Mouse (Mus musculus) kidney, embryonic 14.5 days (tissue): ENCODE data around the gene Sult2b1. TPM values are rescaled to one million over a fixed set of nuclear protein-coding genes. Genes with fewer than 3 reads are reported as not detected.

Experiments
- ATAC-seq: fragments of 200-750 bp; cut with Nextera tagmentation; 2 replicates; pipeline ENCODE4 v1.8.0; 2017; ENCODE audit warnings: moderate number of reproducible peaks, mild to moderate bottlenecking, moderate TSS enrichment, moderate library complexity; ENCODE audit not compliant: low FRiP score, low TSS enrichment
- H3K27ac ChIP-seq: fragments of 300-500 bp; sonication (generic); 2 replicates; pipeline ENCODE4 v1.5.1; 2014; ENCODE audit warnings: low read depth, mild to moderate bottlenecking, low read length, moderate library complexity, mixed read lengths
- H3K27me3 ChIP-seq: fragments of 300-500 bp; sonication (generic); 2 replicates; pipeline ENCODE4 v1.6.1; 2014; ENCODE audit warnings: mild to moderate bottlenecking, low read length; ENCODE audit not compliant: control insufficient read depth, insufficient read depth
- H3K36me3 ChIP-seq: fragments of 300-500 bp; sonication (generic); 2 replicates; pipeline ENCODE4 v1.6.1; 2014; ENCODE audit warnings: low read length, mixed read lengths; ENCODE audit not compliant: control insufficient read depth, insufficient read depth
- H3K4me1 ChIP-seq: fragments of 300-500 bp; sonication (generic); 2 replicates; pipeline ENCODE4 v1.6.1; 2014; ENCODE audit warnings: low read length, mixed read lengths; ENCODE audit not compliant: control insufficient read depth, insufficient read depth
- H3K4me2 ChIP-seq: fragments of 300-500 bp; sonication (generic); replicated peaks from 2 replicates; pipeline ENCODE4 v1.6.1; 2014; ENCODE audit warnings: low read depth, mild to moderate bottlenecking, low read length
- H3K4me3 ChIP-seq: fragments of 300-500 bp; sonication (generic); 2 replicates; pipeline ENCODE4 v1.5.1; 2014; ENCODE audit warnings: mild to moderate bottlenecking, low read length
- H3K9ac ChIP-seq: fragments of 300-500 bp; sonication (generic); 2 replicates; pipeline ENCODE4 v1.6.1; 2014; ENCODE audit warnings: low read depth, mild to moderate bottlenecking, low read length, moderate library complexity
- H3K9me3 ChIP-seq: fragments of 300-500 bp; sonication (generic); 2 replicates; pipeline ENCODE4 v1.6.1; 2016; ENCODE audit warnings: low read length; ENCODE audit not compliant: control insufficient read depth
- WGBS: fragments of 180-500 bp; shearing (Covaris S2); extraction: QIAGEN DNeasy Blood & Tissue Kit; methylation state at CpG from one replicate; pipeline ENCODE4 v1.1.7; 2014; 5-methylcytosine and 5-hydroxymethylcytosine counted together
- polyA plus RNA-seq: library from polyadenylated mRNA; unstranded; fragments of >200 nt; fragmentation: Nextera tagmentation; extraction: Ambion mirVana; gene quantifications from 2 replicates; pipeline ENCODE4 v1.2.1, GENCODE M21; 2014

Gene Sult2b1
- polyA plus RNA-seq, 1 experiment from 2014 or later = 3.2 TPM

DNA sequence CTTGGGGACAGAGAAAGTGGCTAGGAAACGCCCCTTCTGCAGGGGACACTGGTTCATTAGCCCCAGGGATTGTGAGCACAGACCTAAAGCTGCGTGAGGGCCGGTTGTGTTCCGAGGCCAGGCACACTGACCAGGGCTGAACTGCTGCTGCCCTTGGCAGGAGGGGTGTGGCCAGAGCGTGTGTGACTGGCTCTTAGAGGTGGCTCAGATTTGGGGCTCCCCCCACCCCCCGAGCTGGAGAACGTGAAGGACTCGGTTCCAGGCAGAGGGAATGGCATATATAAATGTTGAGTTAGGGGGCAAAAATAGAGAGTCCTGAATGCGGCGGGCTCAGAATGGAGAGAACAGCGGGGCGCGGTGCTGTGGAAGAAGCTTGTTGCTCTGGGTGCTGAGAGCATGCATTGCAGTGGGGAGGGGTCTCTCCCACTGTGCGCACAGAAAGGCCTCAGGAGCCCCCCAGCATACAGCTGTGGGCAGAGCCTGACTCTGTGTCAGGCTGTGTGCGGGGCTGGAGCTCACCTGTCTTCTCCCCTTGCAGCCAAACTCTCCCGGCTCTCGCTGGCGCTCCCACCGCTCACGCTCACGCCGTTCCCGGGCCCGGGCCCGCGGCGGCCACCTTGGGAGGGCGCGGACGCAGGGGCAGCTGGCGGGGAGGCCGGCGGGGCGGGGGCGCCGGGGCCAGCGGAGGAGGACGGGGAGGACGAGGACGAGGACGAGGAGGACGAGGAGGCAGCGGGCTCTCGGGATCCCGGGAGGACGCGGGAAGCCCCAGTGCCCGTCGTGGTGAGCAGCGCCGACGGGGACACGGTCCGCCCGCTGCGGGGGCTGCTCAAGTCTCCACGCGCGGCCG lies 13.4 kb upstream of the Sult2b1 start:
- peak overlapping the region; percentile 70 for H3K9ac ChIP-seq
- H3K4me2 ChIP-seq = peak overlapping the region; percentile 95
- 0 out of 2 replicates have a peak, but pooled peaks have one; percentile 20 for ATAC-seq
- peaks cover 15% of the 10 kb centered on the region; the same call in 1 of the 2 replicates for H3K27me3 ChIP-seq
- H3K9me3 ChIP-seq = no peaks in the 10 kb centered on the region
- WGBS = under 1% methylated on average over 54 of the region's 60 CpGs
- H3K4me3 ChIP-seq = peak overlapping the region; percentile 50
- no peak overlapping the region for H3K27ac ChIP-seq
- peaks cover 11% of the 10 kb centered on the region for H3K36me3 ChIP-seq
- peaks cover 14% of the 10 kb centered on the region; the same call in 1 of the 2 replicates for H3K4me1 ChIP-seq

DNA sequence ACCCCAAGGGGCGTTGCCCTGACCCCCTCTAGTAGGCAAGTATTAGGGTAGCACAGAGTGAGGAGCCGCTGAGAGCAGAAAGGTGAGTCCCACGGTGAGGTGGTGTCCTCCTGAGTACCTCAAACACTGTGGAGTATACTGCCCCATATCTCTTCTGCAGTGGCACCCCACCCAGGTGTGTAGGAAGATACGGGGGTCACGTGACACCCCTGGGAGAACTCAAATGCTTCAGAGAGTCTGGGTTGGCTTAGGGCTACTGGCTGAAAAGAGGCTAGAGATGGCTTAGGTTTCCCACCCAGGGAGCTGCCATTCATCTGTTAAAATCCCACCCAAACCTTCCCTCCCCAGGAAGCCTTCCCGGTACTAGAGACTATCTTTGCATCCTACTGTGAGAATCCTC lies 12.5 kb upstream of the Sult2b1 start:
- Histone ChIP-seq H3K9me3 (no peaks in the 10 kb centered on the region), H3K4me1 (peaks cover 14% of the 10 kb centered on the region; the same call in 1 of the 2 replicates), H3K9ac (no peak overlapping the region), H3K4me3 (no peak overlapping the region), H3K36me3 (peaks cover 17% of the 10 kb centered on the region), H3K27ac (no peak overlapping the region), H3K27me3 (peaks cover 15% of the 10 kb centered on the region; the same call in 1 of the 2 replicates), H3K4me2 (no peak overlapping the region)
- no peak for ATAC-seq
- 54% methylated on average over 6 of the region's 6 CpGs for WGBS

DNA sequence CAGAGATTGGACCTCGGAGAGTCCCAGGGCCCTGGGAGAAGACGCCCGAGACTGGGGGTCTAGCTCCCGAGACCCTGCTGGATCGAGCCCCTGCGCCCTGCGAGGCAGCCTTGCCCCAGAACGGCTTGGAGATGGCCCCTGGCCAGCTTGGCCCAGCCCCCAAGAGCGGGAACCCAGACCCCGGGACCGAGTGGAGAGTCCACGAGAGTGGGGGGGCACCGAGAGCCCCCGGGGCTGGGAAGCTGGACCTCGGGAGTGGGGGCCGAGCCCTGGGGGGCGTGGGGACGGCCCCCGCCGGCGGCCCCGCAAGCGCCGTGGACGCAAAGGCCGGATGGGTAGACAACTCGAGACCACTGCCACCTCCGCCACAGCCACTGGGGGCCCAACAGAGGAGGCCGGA lies 10.5 kb upstream of the Sult2b1 start:
- Histone ChIP-seq H3K9ac (no peak overlapping the region), H3K9me3 (no peaks in the 10 kb centered on the region), H3K27ac (no peak overlapping the region), H3K4me1 (peaks cover 11% of the 10 kb centered on the region; the same call in 1 of the 2 replicates), H3K36me3 (peaks cover 24% of the 10 kb centered on the region), H3K4me3 (no peak overlapping the region), H3K27me3 (peaks cover 15% of the 10 kb centered on the region; the same call in 1 of the 2 replicates), H3K4me2 (no peak overlapping the region)
- WGBS = 94% methylated on average over 29 of the region's 29 CpGs
- no peak for ATAC-seq

DNA sequence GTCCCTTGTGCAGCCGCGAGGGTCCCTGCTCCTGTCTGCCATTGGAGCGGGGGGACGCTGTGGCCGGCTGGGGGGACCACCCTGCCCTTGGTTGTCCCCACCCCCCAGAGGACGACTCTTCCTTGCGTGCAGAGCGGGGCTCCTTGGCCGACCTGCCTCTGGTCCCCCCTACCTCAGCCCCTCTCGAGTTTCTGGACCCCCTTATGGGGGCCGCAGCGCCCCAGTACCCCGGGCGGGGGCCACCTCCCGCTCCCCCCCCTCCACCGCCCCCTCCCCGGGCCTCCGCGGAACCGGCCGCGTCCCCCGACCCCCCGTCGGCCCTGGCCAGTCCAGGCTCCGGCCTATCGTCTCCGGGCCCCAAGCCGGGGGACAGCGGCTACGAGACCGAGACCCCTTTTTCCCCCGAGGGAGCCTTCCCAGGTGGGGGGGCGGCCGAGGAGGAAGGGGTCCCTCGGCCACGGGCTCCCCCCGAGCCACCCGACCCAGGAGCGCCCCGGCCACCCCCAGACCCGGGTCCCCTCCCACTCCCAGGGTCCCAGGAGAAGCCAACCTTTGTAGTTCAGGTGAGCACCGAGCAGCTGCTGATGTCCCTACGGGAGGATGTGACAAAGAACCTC lies 9.6 kb upstream of the Sult2b1 start:
- H3K36me3 ChIP-seq = peaks cover 30% of the 10 kb centered on the region
- WGBS = 88% methylated on average over 39 of the region's 44 CpGs

DNA sequence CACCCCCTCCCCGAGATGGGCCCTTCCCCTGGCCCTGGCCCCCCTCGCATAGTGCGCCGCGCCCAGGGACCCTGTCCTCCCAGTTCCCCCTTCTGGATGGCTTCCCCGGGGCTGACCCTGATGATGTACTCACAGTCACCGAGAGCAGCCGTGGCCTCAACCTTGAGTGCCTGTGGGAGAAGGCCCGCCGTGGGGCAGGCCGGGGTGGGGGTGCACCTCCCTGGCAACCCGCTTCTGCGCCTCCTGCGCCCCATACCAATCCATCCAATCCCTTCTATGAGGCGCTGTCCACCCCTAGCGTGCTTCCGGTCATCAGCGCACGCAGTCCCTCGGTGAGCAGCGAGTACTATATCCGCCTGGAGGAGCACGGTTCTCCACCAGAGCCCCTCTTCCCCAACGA lies 8.8 kb upstream of the Sult2b1 start:
- no peaks in the 10 kb centered on the region for H3K9me3 ChIP-seq
- H3K9ac ChIP-seq = no peak overlapping the region
- H3K4me1 ChIP-seq = peaks cover 11% of the 10 kb centered on the region; the same call in 1 of the 2 replicates
- ATAC-seq = no peak
- no peak overlapping the region for H3K4me3 ChIP-seq
- no peak overlapping the region for H3K4me2 ChIP-seq
- WGBS = 87% methylated on average over 24 of the region's 24 CpGs
- H3K27ac ChIP-seq = no peak overlapping the region
- peaks cover 9% of the 10 kb centered on the region; the same call in 1 of the 2 replicates for H3K27me3 ChIP-seq
- H3K36me3 ChIP-seq = peaks cover 30% of the 10 kb centered on the region

More for the DNA sequence above, 9.6 kb upstream of the Sult2b1 start:
- Histone ChIP-seq H3K4me3 (no peak overlapping the region), H3K4me2 (no peak overlapping the region), H3K27ac (no peak overlapping the region), H3K9me3 (no peaks in the 10 kb centered on the region), H3K4me1 (peaks cover 11% of the 10 kb centered on the region; the same call in 1 of the 2 replicates), H3K9ac (no peak overlapping the region), H3K27me3 (peaks cover 15% of the 10 kb centered on the region; the same call in 1 of the 2 replicates)
- ATAC-seq = no peak

DNA sequence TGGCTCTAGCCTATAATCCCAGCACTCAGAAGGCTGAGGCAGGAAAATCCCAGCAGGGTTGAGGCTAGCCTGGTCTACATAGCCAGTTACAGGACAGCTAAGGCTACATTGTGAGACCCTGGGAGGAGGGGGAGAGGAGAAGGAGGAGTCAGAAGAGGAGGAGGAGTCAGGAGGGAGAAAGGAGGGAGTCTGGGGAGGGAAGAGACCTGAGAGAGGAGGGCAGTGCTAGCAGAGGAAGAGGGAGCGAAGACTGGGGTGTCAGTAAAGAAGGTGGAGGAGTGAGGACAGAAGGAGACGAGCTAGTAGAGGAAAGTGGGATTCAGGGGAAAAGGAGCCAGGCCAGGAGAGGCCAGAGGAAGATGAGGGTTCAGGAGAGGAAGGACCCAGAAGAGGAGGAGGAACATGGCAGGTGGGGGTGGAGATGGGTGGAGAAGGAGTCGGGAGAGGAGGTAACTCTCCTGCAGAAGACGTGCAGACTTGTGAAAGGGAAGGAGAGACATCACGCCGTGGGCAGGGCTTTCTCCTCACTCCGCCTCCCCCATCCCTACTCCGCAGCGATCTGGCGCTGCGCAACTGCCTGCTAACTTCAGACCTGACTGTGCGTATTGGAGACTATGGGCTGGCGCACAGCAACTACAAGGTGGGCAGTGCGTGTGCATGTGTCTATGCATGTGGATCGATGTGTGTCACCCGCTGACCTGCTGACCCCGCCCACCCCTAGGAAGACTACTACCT lies 7.5 kb upstream of the Sult2b1 start:
- 81% methylated on average over 17 of the region's 17 CpGs for WGBS
- peaks cover 35% of the 10 kb centered on the region for H3K36me3 ChIP-seq
- ATAC-seq = no peak

DNA sequence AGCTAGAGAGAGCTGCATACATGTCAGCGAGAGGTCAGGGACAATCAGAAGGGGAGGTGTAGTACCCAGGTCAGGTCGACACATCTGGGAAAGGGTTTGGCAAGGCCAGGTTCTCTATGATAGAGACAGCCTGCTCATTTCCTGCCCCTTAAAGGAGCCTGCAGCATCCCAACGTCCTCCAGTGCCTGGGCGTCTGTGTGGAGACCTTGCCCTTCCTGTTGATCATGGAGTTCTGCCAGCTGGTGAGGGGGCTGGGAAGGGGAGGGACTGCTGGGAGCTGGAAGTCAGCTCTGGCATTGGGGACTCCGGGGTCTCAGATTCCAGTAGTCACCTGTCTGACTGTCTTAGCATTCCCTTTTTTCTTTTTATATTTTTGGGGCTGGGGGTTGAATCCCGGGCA lies 6.3 kb upstream of the Sult2b1 start:
- H3K4me2 ChIP-seq = no peak overlapping the region
- H3K36me3 ChIP-seq = peaks cover 35% of the 10 kb centered on the region
- no peak overlapping the region for H3K27ac ChIP-seq
- no peak overlapping the region for H3K9ac ChIP-seq
- no peaks in the 10 kb centered on the region for H3K9me3 ChIP-seq
- ATAC-seq = no peak
- WGBS = 52% methylated on average over 6 of the region's 6 CpGs
- no peak overlapping the region for H3K4me3 ChIP-seq
- peaks cover 3% of the 10 kb centered on the region; the same call in 1 of the 2 replicates for H3K27me3 ChIP-seq
- peaks cover 6% of the 10 kb centered on the region; the same call in 1 of the 2 replicates for H3K4me1 ChIP-seq

More for the DNA sequence above, 7.5 kb upstream of the Sult2b1 start:
- no peak overlapping the region for H3K9ac ChIP-seq
- H3K4me2 ChIP-seq = no peak overlapping the region
- H3K27me3 ChIP-seq = peaks cover 5% of the 10 kb centered on the region; the same call in 1 of the 2 replicates
- H3K27ac ChIP-seq = no peak overlapping the region
- no peaks in the 10 kb centered on the region for H3K9me3 ChIP-seq
- H3K4me3 ChIP-seq = no peak overlapping the region
- H3K4me1 ChIP-seq = peaks cover 6% of the 10 kb centered on the region; the same call in 1 of the 2 replicates

DNA sequence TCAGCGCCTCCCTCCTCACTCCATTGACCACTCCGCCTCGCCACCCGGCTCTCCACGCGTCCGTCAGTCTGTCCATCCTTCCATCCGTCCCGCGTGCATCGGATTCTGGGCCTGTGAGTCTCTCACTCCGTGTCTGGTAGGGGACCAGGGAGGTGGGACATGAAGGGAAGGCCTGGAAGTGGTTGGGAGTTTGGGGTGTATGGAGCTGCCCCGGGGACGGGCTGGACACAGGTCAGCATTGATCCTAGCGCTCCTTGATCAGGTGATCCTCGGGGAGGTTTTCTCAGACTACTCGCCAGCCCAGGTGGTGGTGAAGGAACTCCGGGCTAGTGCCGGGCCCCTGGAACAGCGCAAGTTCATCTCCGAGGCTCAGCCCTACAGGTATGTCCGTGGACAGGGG lies 3.2 kb upstream of the Sult2b1 start:
- no peak overlapping the region for H3K9ac ChIP-seq
- peak overlapping the region; percentile 99 for H3K4me2 ChIP-seq
- H3K4me1 ChIP-seq = peaks cover 19% of the 10 kb centered on the region
- 83% methylated on average over 22 of the region's 22 CpGs for WGBS
- H3K27ac ChIP-seq = no peak overlapping the region
- H3K4me3 ChIP-seq = no peak overlapping the region; the same call in 1 of the 2 replicates
- no peaks in the 10 kb centered on the region for H3K27me3 ChIP-seq
- ATAC-seq = no peak
- H3K9me3 ChIP-seq = no peaks in the 10 kb centered on the region
- peaks cover 25% of the 10 kb centered on the region; the same call in 1 of the 2 replicates for H3K36me3 ChIP-seq
